Mouse (Mus musculus): ENCODE measurements around the gene Tspan14.
A peak's percentile ranks its signal among the peaks of the same experiment; 100 is the strongest.

DNA sequence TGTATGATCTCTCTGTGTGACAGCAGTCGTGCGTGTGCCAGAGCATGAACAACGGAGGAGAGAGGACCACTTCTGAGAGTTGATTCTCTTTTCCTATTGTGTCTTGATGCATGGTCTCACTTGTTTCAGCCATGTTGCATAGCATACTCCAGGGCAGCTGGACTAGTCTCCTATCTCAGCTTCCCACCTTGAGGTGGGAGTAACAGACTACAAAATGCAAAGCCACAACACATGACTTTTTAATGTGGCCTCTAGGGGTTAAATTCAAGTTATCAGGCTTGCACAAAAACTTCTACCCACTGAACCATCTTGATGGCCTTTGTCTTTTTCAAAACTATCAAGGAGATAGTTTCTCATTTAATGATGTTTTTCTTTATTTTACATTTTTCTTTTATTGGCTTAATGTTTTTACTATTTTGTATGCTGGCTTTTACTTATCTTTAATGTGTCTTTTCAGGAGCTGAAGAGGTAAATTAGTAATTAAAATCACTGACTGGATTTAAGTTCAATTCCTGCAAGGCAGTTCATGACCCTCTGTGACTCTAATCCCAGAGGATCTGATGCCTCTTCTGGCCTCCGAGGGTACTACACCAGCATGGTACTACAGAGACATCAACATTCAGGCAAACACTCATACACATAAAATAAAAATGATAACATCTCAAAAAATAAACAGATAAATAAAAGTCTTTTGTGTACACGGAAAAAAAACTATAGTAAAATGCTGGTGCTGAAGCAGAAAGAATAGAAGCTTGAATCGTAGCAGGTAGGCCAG, 80.0 kb downstream of the Tspan14 start:
- peak; percentile 92 for TF ChIP-seq CTCF (conservative IDR thresholded peaks at IDR 0.05; ENCODE audit: low read length)
- TF ChIP-seq NANOG (IDR thresholded peaks at IDR 0.05; ENCODE audit: borderline replicate concordance, low read length): no peak
- no peak for TF ChIP-seq POU5F1 (IDR thresholded peaks at IDR 0.05; ENCODE audit: borderline replicate concordance, low read length)
